Mouse (Mus musculus): Measurements from ENCODE around the gene Cib3.

DNA sequence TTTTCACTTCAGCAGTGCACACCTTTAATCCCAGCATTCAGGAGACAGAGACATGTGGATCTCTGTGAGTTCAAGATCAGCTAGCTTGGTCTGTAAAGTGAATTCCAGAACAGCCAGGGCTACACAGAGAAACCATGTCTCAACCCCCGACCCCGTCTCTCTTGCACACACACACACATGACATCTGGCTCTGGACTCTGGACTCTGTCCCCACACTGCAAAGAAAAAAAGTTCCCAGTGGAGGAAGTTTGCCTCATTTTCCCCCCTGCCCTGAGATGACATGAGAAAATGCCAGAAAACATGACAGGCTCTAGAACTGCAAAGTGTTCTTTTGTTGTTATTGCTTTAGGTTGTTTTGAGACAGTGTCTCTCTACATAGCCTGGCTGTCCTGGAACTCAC, 47.2 kb upstream of the Cib3 start:
- TF ChIP-seq USF1 (IDR thresholded peaks at IDR 0.05; ENCODE audit: low read depth) (no peak), POLR2A (IDR thresholded peaks at IDR 0.05; ENCODE audit: insufficient read length, low read depth) (no peak), TCF12 (IDR thresholded peaks at IDR 0.05; ENCODE audit: insufficient read depth, poor library complexity, severe bottlenecking) (no peak), CEBPB (IDR thresholded peaks at IDR 0.05; ENCODE audit: insufficient read depth, poor library complexity, severe bottlenecking) (no peak), TCF3 (IDR thresholded peaks at IDR 0.05; ENCODE audit: insufficient read length, low read depth) (no peak), MYOD1 (IDR thresholded peaks at IDR 0.05; ENCODE audit: control insufficient read depth in 1 of 3, insufficient read length in 2 of 3, low read depth in 2 of 3) (no peak), SRF (IDR thresholded peaks at IDR 0.05; ENCODE audit: control insufficient read depth, insufficient read length, low read depth) (no peak), MYOG (IDR thresholded peaks at IDR 0.05; ENCODE audit: control insufficient read depth in 1 of 3, insufficient read depth in 1 of 3, insufficient read length in 2 of 3, low read depth in 2 of 3) (no peak), E2F4 (IDR thresholded peaks at IDR 0.05; ENCODE audit: insufficient read depth) (no peak), MAX (IDR thresholded peaks at IDR 0.05; ENCODE audit: low read depth) (no peak), REST (IDR thresholded peaks at IDR 0.05; ENCODE audit: insufficient read depth, insufficient read length) (no peak)
